Mouse (Mus musculus) heart, adult 2 months (tissue): Measurements from ENCODE around the gene Elmo1.

Source experiments
- CTCF ChIP-seq: fragments of 200-600 bp; IDR thresholded peaks from 2 replicates; pipeline ENCODE4 v1.8.1; 2022; ENCODE audit warnings: antibody characterized with exemption, mild to moderate bottlenecking, moderate library complexity
- EP300 ChIP-seq: fragments of 200-500 bp; IDR thresholded peaks from 2 replicates; pipeline ENCODE4 v1.6.1; 2011; ENCODE audit warnings: low read depth, low read length, control low read depth; ENCODE audit not compliant: insufficient read depth
- POLR2A ChIP-seq: fragments of 200-500 bp; IDR thresholded peaks from 2 replicates; pipeline ENCODE4 v1.6.1; 2011; ENCODE audit warnings: mild to moderate bottlenecking, low read depth, low read length, control low read depth; ENCODE audit not compliant: insufficient read depth

GRCm38 (mm10) chr13:20606891-20607290 is 516.5 kb downstream of the Elmo1 start:
- no peak for TF ChIP-seq EP300
- no peak for TF ChIP-seq CTCF
- TF ChIP-seq POLR2A: no peak
